16 mouse cellular contexts compared by ENCODE assay signal in the genomic region with DNA sequence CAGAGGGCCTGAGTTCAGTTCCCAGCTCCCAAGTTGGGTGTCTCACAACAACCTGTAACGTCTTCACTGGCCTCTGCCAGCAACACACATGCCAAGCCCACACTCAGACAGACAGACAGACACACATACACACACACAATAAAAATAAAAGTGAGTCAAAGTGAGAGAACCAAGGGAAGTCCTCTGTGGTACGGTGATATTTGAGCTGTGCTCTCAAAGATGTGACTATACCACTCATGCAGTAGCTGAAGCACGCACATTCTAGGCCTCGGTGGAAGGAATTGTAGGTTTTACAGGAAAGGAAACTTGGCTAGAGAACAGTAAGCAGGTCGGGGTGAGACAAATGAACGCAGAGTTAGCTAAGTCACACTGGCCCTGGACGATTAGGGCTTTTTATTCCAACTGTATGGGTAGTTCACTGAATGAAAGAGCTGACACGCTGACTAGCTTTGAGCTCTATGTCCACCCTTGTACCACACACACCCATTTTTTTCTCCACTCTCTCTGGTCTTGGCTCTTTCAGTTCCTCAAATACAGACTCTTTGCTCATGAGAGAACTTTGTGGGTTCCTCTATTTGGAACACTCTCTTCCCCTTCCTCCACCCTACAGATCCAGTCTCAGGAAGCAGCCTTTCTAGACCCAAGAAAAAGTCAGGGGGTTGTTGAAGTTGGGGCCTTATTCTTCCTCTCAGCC. TPM values are rescaled to one million over a fixed set of nuclear protein-coding genes. Genes with fewer than 3 reads are reported as not detected.
DNase-seq lines count a peak whose midpoint lies in the region; ATAC-seq and TF ChIP-seq lines count a peak whose summit lies in the region.
"Had no signal": no experiment of that assay in that cellular context is flagged by ENCODE, and none has a peak within 500 bp of the region (broad histone marks: within the 10 kb centered on the region; RNA-seq: fewer than 3 reads in every experiment).

No protein-coding gene starts in this region.

- no peak overlapping the region for H3K27ac ChIP-seq in liver, embryonic 14.5 days
- no peak overlapping the region for H3K27ac ChIP-seq in liver, embryonic 12.5 days
- H3K27ac ChIP-seq in CH12.LX (ENCODE audit: insufficient read depth, low read depth), result peak overlapping the region; percentile 95
- peak overlapping the region; percentile 79 for H3K27ac ChIP-seq in brown adipose tissue, adult 24 weeks (replicated peaks; ENCODE audit: low read depth, low read length)
- no peak overlapping the region for H3K27ac ChIP-seq in midbrain, embryonic 16.5 days (ENCODE audit: low read length)
- H3K27ac ChIP-seq: kidney, postnatal 0 days; left cerebral cortex, adult 2 months; midbrain, embryonic 10.5 days; neural tube, embryonic 13.5 days had no signal

- H3K36me3 ChIP-seq in liver, embryonic 14.5 days (replicated peaks; ENCODE audit: control insufficient read depth, insufficient read depth, low read depth), result peaks cover 4% of the 10 kb centered on the region
- H3K36me3 ChIP-seq in liver, embryonic 12.5 days, result peaks cover 69% of the 10 kb centered on the region
- peaks cover 31 to 46% of the 10 kb centered on the region in 2 experiments for H3K36me3 ChIP-seq in CH12.LX (replicated peaks in 1 of 2; ENCODE audit: control insufficient read depth in 1 of 2, insufficient read depth in 1 of 2, low read length in 1 of 2)
- peaks cover 29% of the 10 kb centered on the region for H3K36me3 ChIP-seq in midbrain, embryonic 16.5 days (ENCODE audit: control insufficient read depth, insufficient read depth, low read length)

- H3K79me2 ChIP-seq in CH12.LX (replicated peaks; ENCODE audit: control insufficient read depth, extremely low read depth, insufficient read depth, poor library complexity, severe bottlenecking), result peaks cover 11% of the 10 kb centered on the region

- dilution Hi-C loops in CH12.LX (cut with MboI; ENCODE audit: extremely low pct_ligation_motif_present, extremely low pct_unique_long_range_greater_than_20kb, low sequenced_read_pairs), result no loop called here

- TF ChIP-seq POLR2A in CH12.LX (IDR thresholded peaks at IDR 0.05; ENCODE audit: low read depth, low read length), result 0 out of 2 replicates have a peak, but pooled peaks have one; percentile 34

- H3K4me3 ChIP-seq in liver, embryonic 14.5 days (ENCODE audit: insufficient read depth in 1 of 2, low read depth in 2 of 2, low read length in 2 of 2), result no peak overlapping the region
- no peak overlapping the region for H3K4me3 ChIP-seq in liver, embryonic 12.5 days
- H3K4me3 ChIP-seq in CH12.LX (replicated peaks in 1 of 3; ENCODE audit: low read depth in 2 of 3, low read length in 2 of 3, poor library complexity in 1 of 3), result no peak overlapping the region
- no peak overlapping the region for H3K4me3 ChIP-seq in brown adipose tissue, adult 24 weeks (ENCODE audit: insufficient read depth, low read depth, low read length)
- no peak overlapping the region for H3K4me3 ChIP-seq in midbrain, embryonic 16.5 days (ENCODE audit: low read depth, low read length)
- H3K4me3 ChIP-seq: left cerebral cortex, adult 2 months; midbrain, embryonic 10.5 days; neural tube, embryonic 13.5 days had no signal

- no peaks in the 10 kb centered on the region for H3K9me3 ChIP-seq in liver, embryonic 14.5 days (ENCODE audit: control insufficient read depth, low read length)
- no peaks in the 10 kb centered on the region for H3K9me3 ChIP-seq in liver, embryonic 12.5 days (replicated peaks)
- no peaks in the 10 kb centered on the region for H3K9me3 ChIP-seq in CH12.LX (replicated peaks; ENCODE audit: low read length)
- H3K9me3 ChIP-seq in midbrain, embryonic 16.5 days (replicated peaks; ENCODE audit: control insufficient read depth, low read length, poor library complexity, severe bottlenecking), result no peaks in the 10 kb centered on the region
- H3K9me3 ChIP-seq: midbrain, embryonic 10.5 days; neural tube, embryonic 13.5 days had no signal

- H3K9ac ChIP-seq in liver, embryonic 14.5 days (replicated peaks), result no peak overlapping the region
- H3K9ac ChIP-seq in liver, embryonic 12.5 days, result no peak overlapping the region
- peak overlapping the region; percentile 19 for H3K9ac ChIP-seq in CH12.LX (ENCODE audit: insufficient read depth, low read depth)
- no peak overlapping the region for H3K9ac ChIP-seq in midbrain, embryonic 16.5 days (ENCODE audit: low read depth, low read length)
- H3K9ac ChIP-seq: neural tube, embryonic 13.5 days had no signal

- in situ Hi-C loops in CH12.LX (cut with MboI; ENCODE audit: low pct_ligation_motif_present, low pct_unique_long_range_greater_than_20kb, low sequenced_read_pairs), result no loop called here

- H3K4me2 ChIP-seq in liver, embryonic 14.5 days (ENCODE audit: low read depth), result no peak overlapping the region
- no peak overlapping the region for H3K4me2 ChIP-seq in liver, embryonic 12.5 days
- H3K4me2 ChIP-seq in CH12.LX (ENCODE audit: insufficient read depth, low read depth, poor library complexity, severe bottlenecking), result peak overlapping the region; percentile 82
- no peak overlapping the region for H3K4me2 ChIP-seq in midbrain, embryonic 16.5 days (ENCODE audit: low read length)
- H3K4me2 ChIP-seq: neural tube, embryonic 13.5 days had no signal

- no peak for ATAC-seq in liver, embryonic 14.5 days (ENCODE audit: insufficient read depth)
- no peak; the same call in 1 of the 2 replicates for ATAC-seq in liver, embryonic 12.5 days
- ATAC-seq in midbrain, embryonic 16.5 days, result no peak

- no peak; the same call in none of the 2 replicates for TF ChIP-seq RAD21 in CH12.LX (IDR thresholded peaks at IDR 0.05; ENCODE audit: low read depth, low read length)

- H3K27me3 ChIP-seq in liver, embryonic 14.5 days (ENCODE audit: control insufficient read depth, insufficient read depth, low read length), result no peaks in the 10 kb centered on the region
- no peaks in the 10 kb centered on the region for H3K27me3 ChIP-seq in liver, embryonic 12.5 days (replicated peaks)
- no peaks in the 10 kb centered on the region for H3K27me3 ChIP-seq in CH12.LX (replicated peaks)
- H3K27me3 ChIP-seq in midbrain, embryonic 16.5 days (ENCODE audit: control insufficient read depth, insufficient read depth, low read depth, low read length), result no peaks in the 10 kb centered on the region
- H3K27me3 ChIP-seq: neural tube, embryonic 13.5 days had no signal

- WGBS in liver, embryonic 14.5 days (ENCODE audit: insufficient replicate concordance), result 62% methylated on average over 8 of the region's 8 CpGs
- WGBS in liver, embryonic 12.5 days (ENCODE audit: insufficient replicate concordance), result 65% methylated on average over 8 of the region's 8 CpGs
- 94% methylated on average over 8 of the region's 8 CpGs for WGBS in midbrain, embryonic 16.5 days

- no peak for TF ChIP-seq EP300 in liver, embryonic 14.5 days (IDR thresholded peaks at IDR 0.05; ENCODE audit: low read depth)
- peak; percentile 97 for TF ChIP-seq EP300 in CH12.LX (IDR thresholded peaks at IDR 0.05; ENCODE audit: low read length)

- peak in 2 of 3 experiments; percentile 6 to 13 for DNase-seq in liver, embryonic 14.5 days (ENCODE audit: low read depth in 3 of 3, low spot score in 3 of 3)
- peak; percentile 91 for DNase-seq in CH12.LX (ENCODE audit: extremely low read depth)
- DNase-seq in monocyte, adult 2 months (ENCODE audit: low read depth in 1 of 2, low spot score in 2 of 2), result peak; percentile 21 to 24
- no peak for DNase-seq in Muller cell, postnatal 12 days (ENCODE audit: inconsistent ontology term)
- no peak for DNase-seq in c-Kit-positive CD71-positive TER-119-positive erythroid progenitor cells, embryonic 14.5 days (ENCODE audit: low spot score)
- DNase-seq: adrenal gland, postnatal 25 days; cerebellum, adult 8-10 months; embryo, embryonic 11 days; right cerebral cortex, adult 18-20 months had no signal

- H3K4me1 ChIP-seq in liver, embryonic 14.5 days (replicated peaks; ENCODE audit: control insufficient read depth in 2 of 2, insufficient read depth in 2 of 2, low read length in 1 of 2), result peaks cover 0 to 3% of the 10 kb centered on the region in 2 experiments; a peak in 1 of 4 replicates
- no peaks in the 10 kb centered on the region for H3K4me1 ChIP-seq in liver, embryonic 12.5 days
- peaks cover 16 to 62% of the 10 kb centered on the region in 2 experiments for H3K4me1 ChIP-seq in CH12.LX (ENCODE audit: control insufficient read depth in 1 of 2, insufficient read depth in 2 of 2)
- H3K4me1 ChIP-seq in brown adipose tissue, adult 24 weeks (ENCODE audit: control insufficient read depth, insufficient read depth, insufficient read length, low read length), result no peaks in the 10 kb centered on the region; the same call in 1 of the 2 replicates
- H3K4me1 ChIP-seq in midbrain, embryonic 16.5 days (ENCODE audit: control insufficient read depth, insufficient read depth, low read length), result no peaks in the 10 kb centered on the region
- H3K4me1 ChIP-seq: midbrain, embryonic 10.5 days; neural tube, embryonic 13.5 days had no signal

- TF ChIP-seq CTCF in liver, embryonic 14.5 days (IDR thresholded peaks at IDR 0.05; ENCODE audit: low read depth), result no peak
- TF ChIP-seq CTCF in CH12.LX (conservative IDR thresholded peaks at IDR 0.05 in 1 of 2, IDR thresholded peaks at IDR 0.05 in 1 of 2; ENCODE audit: low read depth in 2 of 2, low read length in 2 of 2), result no peak

TF ChIP-seq in CH12.LX, 34 proteins besides CTCF, POLR2A, EP300 and RAD21 (continues in another document):
- TF ChIP-seq NRF1 (IDR thresholded peaks at IDR 0.05; ENCODE audit: low read depth, low read length) (no peak), MAZ (IDR thresholded peaks at IDR 0.05; ENCODE audit: low read depth, low read length) (0 out of 2 replicates have a peak, but pooled peaks have one; percentile 74)

RNA-seq across cellular contexts. Expression of a gene that starts 8.0 kb away (rescaled TPM):
- 4.7 and 5.6 TPM in 2 replicates for polyA plus RNA-seq in liver, embryonic 14.5 days (2012; rRNA removed)
- 4.9 and 5.3 TPM in 2 replicates for polyA plus RNA-seq in liver, embryonic 14.5 days (2014; fragmentation: Nextera tagmentation; extraction: Ambion mirVana)
- 9.0 and 9.1 TPM in 2 replicates for polyA plus RNA-seq in liver, embryonic 12.5 days (2016; fragmentation: Nextera tagmentation; extraction: Ambion mirVana)
- 17.4 and 18.2 TPM in 2 replicates for total RNA-seq in CH12.LX (2012; rRNA removed)
- total RNA-seq in CH12.LX (2014; rRNA removed), result 37.3 and 40.7 TPM in 2 replicates
- 27.2 and 31.8 TPM in 2 replicates for polyA plus RNA-seq in CH12.LX (2012; ENCODE audit: insufficient read length, low read depth)
- polyA plus RNA-seq in brown adipose tissue, adult 24 weeks (2012; ENCODE audit: insufficient read depth, insufficient read length, missing spikeins), result 7.9 and 8.4 TPM in 2 replicates
- 12.3 and 12.5 TPM in 2 replicates for polyA plus RNA-seq in midbrain, embryonic 16.5 days (2015; fragmentation: Nextera tagmentation; extraction: Ambion mirVana)

RNA-seq across cellular contexts. Expression of a gene that starts 30.5 kb away (rescaled TPM):
- polyA plus RNA-seq in liver, embryonic 14.5 days (2012; rRNA removed), result 2.5 and 4.5 TPM in 2 replicates
- polyA plus RNA-seq in liver, embryonic 14.5 days (2014; fragmentation: Nextera tagmentation; extraction: Ambion mirVana), result 9.4 and 13.0 TPM in 2 replicates
- 13.2 and 13.3 TPM in 2 replicates for polyA plus RNA-seq in liver, embryonic 12.5 days (2016; fragmentation: Nextera tagmentation; extraction: Ambion mirVana)
- total RNA-seq in CH12.LX (2012; rRNA removed), result 18.9 and 20.6 TPM in 2 replicates
- 37.1 and 45.4 TPM in 2 replicates for total RNA-seq in CH12.LX (2014; rRNA removed)
- polyA plus RNA-seq in CH12.LX (2012; ENCODE audit: insufficient read length, low read depth), result 19.4 and 20.2 TPM in 2 replicates
- 7.8 and 8.9 TPM in 2 replicates for polyA plus RNA-seq in brown adipose tissue, adult 24 weeks (2012; ENCODE audit: insufficient read depth, insufficient read length, missing spikeins)
- 15.3 and 19.5 TPM in 2 replicates for polyA plus RNA-seq in midbrain, embryonic 16.5 days (2015; fragmentation: Nextera tagmentation; extraction: Ambion mirVana)

Comparison
In these comparisons a context has a peak if more than half of its experiments do, and no peak if none do; other contexts are left out.
1. DNase-seq: peak in liver, embryonic 14.5 days (2 of 3), CH12.LX (single experiment) and monocyte, adult 2 months (2 of 2); none in Muller cell, postnatal 12 days (single experiment) and c-Kit-positive CD71-positive TER-119-positive erythroid progenitor cells, embryonic 14.5 days (single experiment).
2. H3K27ac ChIP-seq: peak in CH12.LX (single experiment) and brown adipose tissue, adult 24 weeks (single experiment); none in liver, embryonic 14.5 days (single experiment), liver, embryonic 12.5 days (single experiment) and midbrain, embryonic 16.5 days (single experiment).